Mouse (Mus musculus) heart, postnatal 0 days (tissue): Measurements from ENCODE around the gene Rere. TPM values are rescaled to one million over a fixed set of nuclear protein-coding genes. Genes with fewer than 3 reads are reported as not detected.
A peak's percentile ranks its signal among the peaks of the same experiment; 100 is the strongest.

Source experiments
- ATAC-seq: fragments of 200-750 bp; cut with Nextera tagmentation; 2 replicates; pipeline ENCODE4 v1.8.0; 2017; ENCODE audit warnings: low read depth, moderate number of reproducible peaks, moderate library complexity; ENCODE audit not compliant: insufficient read depth
- DNase-seq: peaks from one replicate; pipeline ENCODE4 v3.0.0-alpha.2; 2016; ENCODE audit warnings: low spot score
- H3K27ac ChIP-seq: fragments of 300-500 bp; sonication (generic); 2 replicates; pipeline ENCODE4 v1.5.1; 2014; ENCODE audit warnings: low read depth, mild to moderate bottlenecking
- H3K27me3 ChIP-seq: fragments of 300-500 bp; sonication (generic); 2 replicates; pipeline ENCODE4 v1.6.1; 2014; ENCODE audit warnings: low read length, mixed read lengths; ENCODE audit not compliant: control insufficient read depth, insufficient read depth
- H3K36me3 ChIP-seq: fragments of 300-500 bp; sonication (generic); replicated peaks from 2 replicates; pipeline ENCODE4 v1.6.1; 2014; ENCODE audit warnings: low read length, mixed read lengths; ENCODE audit not compliant: control insufficient read depth, insufficient read depth
- H3K4me1 ChIP-seq: fragments of 300-500 bp; sonication (generic); 2 replicates; pipeline ENCODE4 v1.6.1; 2014; ENCODE audit warnings: antibody characterized with exemption; ENCODE audit not compliant: control insufficient read depth, insufficient read depth
- H3K4me2 ChIP-seq: fragments of 300-500 bp; sonication (generic); 2 replicates; pipeline ENCODE4 v1.6.1; 2014; ENCODE audit warnings: low read depth, mild to moderate bottlenecking, low read length, moderate library complexity
- H3K4me3 ChIP-seq: fragments of 300-500 bp; sonication (generic); 2 replicates; pipeline ENCODE4 v1.5.1; 2014; ENCODE audit warnings: low read depth, low read length
- H3K9ac ChIP-seq: fragments of 300-500 bp; sonication (generic); replicated peaks from 2 replicates; pipeline ENCODE4 v1.6.1; 2014; ENCODE audit warnings: low read depth, low read length, mixed read lengths
- H3K9me3 ChIP-seq: fragments of 300-500 bp; sonication (generic); replicated peaks from 2 replicates; pipeline ENCODE4 v1.6.1; 2016; ENCODE audit warnings: low read length; ENCODE audit not compliant: control insufficient read depth
- CTCF ChIP-seq: IDR thresholded peaks from 2 replicates; pipeline ENCODE4 v1.5.1; 2016; ENCODE audit warnings: antibody characterized with exemption, control low read depth, low read depth
- EP300 ChIP-seq: IDR thresholded peaks from 2 replicates; pipeline ENCODE4 v1.6.1; 2016; ENCODE audit warnings: antibody characterized with exemption, low read depth
- WGBS: fragments of 180-500 bp; shearing (Covaris S2); extraction: QIAGEN DNeasy Blood & Tissue Kit; methylation state at CpG from one replicate; pipeline ENCODE4 v1.1.7; 2014; 5-methylcytosine and 5-hydroxymethylcytosine counted together
- polyA plus RNA-seq: library from polyadenylated mRNA; unstranded; fragments of >200 nt; fragmentation: Nextera tagmentation; extraction: Ambion mirVana; gene quantifications from 2 replicates; pipeline ENCODE4 v1.2.1, GENCODE M21; 2015
- total RNA-seq: library from RNA; depleted of rRNA; stranded (reverse); fragments of >200 nt; gene quantifications from 2 replicates; pipeline ENCODE4 v1.2.3, GENCODE M21; 2014; ENCODE audit warnings: low replicate concordance

Rere gene
- total and polyA plus RNA-seq, 2 experiments from 2014 or later, result 14.6 to 17.9 TPM

DNA sequence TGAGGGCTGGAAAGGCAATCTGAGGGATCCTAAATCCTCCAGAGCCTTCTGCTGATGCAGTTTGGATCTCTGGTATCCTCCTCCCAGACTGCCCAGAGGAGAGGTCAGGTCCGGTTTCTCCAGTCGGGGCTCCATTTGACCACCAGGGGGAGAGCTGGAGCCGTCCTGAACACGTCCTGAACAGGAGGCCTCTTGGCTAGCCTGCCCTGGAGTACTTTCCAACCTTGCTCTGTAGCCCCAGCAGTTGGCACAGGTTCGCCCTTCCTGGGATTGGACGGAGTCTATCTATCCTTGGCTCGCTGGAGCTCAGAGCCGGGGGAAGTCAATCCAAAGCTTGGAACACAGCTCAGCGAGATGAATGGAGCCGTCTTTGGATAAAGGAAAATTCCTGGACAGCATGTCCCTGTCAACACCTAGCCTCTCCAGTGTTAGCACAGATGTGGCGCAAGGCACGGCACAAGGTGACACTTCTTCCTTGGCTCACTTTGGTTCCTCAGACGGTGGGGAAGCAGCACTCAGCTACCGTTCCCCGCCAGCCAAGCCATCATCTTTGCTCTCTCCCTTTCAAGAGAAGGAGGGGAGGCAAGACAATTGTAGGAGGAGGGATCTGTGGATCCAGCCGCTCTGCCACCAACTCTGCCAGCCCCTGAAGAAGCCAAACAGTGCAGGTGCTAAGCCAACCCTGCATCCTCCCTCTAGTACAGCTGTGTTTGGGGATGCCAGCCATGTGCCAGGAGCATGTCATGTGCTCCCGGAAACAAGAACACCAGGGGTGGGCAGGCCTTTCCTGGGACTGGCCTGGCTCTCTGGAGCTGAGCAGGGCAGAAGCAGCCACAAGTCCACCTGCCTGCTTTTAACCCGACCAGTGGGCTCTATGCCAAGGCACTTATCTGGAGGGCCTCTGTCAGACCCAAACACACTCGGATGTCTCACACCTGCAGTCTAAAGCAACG lies 23.9 kb upstream of the Rere start:
- no peak overlapping the region for H3K4me3 ChIP-seq
- peaks cover 8% of the 10 kb centered on the region for H3K36me3 ChIP-seq
- DNase-seq (peak; percentile 88), ATAC-seq (peak; percentile 83)
- H3K4me1 ChIP-seq, result peaks cover 15% of the 10 kb centered on the region
- H3K27me3 ChIP-seq, result no peaks in the 10 kb centered on the region
- no peak overlapping the region; the same call in 1 of the 2 replicates for H3K4me2 ChIP-seq
- no peaks in the 10 kb centered on the region for H3K9me3 ChIP-seq
- WGBS, result 9% methylated on average over 20 of the region's 20 CpGs
- TF ChIP-seq CTCF (peak; percentile 88), EP300 (peak; percentile 48; the same call in 1 of the 2 replicates)
- peak overlapping the region; percentile 35; the same call in 1 of the 2 replicates for H3K9ac ChIP-seq
- H3K27ac ChIP-seq, result peak overlapping the region; percentile 36

DNA sequence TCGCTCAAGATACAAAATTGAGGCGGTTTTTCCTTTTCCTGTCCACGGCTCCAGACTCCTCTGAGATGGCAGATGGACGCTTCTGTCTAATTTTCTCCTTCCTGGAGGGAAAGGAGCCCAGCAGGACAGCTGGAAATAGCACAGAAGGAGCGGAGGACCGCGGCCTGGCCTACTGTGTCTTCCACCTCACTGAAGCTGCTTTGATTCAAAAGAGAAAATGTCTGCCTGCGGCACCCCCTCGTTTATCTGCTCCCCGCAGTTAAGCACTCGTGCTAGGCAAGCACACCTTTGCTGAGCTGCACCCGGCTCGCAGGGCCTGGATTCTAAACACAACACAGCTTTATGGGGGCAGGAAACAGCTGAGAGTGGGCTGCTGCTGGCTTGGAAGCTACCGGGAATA lies 23.1 kb upstream of the Rere start:
- ATAC-seq, result no peak
- Histone ChIP-seq H3K36me3 (peaks cover 3% of the 10 kb centered on the region; the same call in 1 of the 2 replicates), H3K27ac (peak overlapping the region; percentile 36), H3K4me3 (no peak overlapping the region), H3K27me3 (no peaks in the 10 kb centered on the region), H3K9me3 (no peaks in the 10 kb centered on the region), H3K4me1 (peaks cover 15% of the 10 kb centered on the region), H3K9ac (peak overlapping the region; percentile 35; the same call in 1 of the 2 replicates), H3K4me2 (no peak overlapping the region; the same call in 1 of the 2 replicates)
- WGBS, result 55% methylated on average over 14 of the region's 14 CpGs
- TF ChIP-seq CTCF (no peak), EP300 (no peak)
- DNase-seq, result no peak

DNA sequence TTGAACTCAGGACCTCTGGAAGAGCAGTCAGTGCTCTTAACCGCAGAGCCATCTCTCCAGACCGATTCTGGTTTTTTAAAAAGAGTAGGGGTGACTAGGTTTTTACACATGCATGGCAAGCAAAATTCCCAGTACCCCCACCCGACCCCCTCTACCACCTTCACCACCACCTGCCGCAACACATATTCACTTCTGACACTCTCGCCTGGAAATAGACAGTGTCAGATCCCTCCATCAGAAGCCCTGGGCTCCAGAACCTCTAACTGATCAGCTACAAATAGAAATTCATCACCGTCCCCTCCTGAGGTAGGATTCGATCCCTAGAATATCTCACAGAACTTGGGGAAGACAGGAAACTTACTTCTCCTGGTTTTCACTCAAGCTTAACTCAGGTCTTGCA lies 21.9 kb upstream of the Rere start:
- no peak overlapping the region for H3K4me3 ChIP-seq
- TF ChIP-seq EP300 (no peak), CTCF (no peak)
- DNase-seq (no peak), ATAC-seq (no peak)
- no peak overlapping the region for H3K9ac ChIP-seq
- H3K9me3 ChIP-seq, result no peaks in the 10 kb centered on the region
- H3K27ac ChIP-seq, result no peak overlapping the region
- H3K36me3 ChIP-seq, result peaks cover 3% of the 10 kb centered on the region; the same call in 1 of the 2 replicates
- H3K27me3 ChIP-seq, result no peaks in the 10 kb centered on the region
- no peak overlapping the region for H3K4me2 ChIP-seq
- peaks cover 15% of the 10 kb centered on the region for H3K4me1 ChIP-seq
- 90% methylated on average over 7 of the region's 7 CpGs for WGBS

DNA sequence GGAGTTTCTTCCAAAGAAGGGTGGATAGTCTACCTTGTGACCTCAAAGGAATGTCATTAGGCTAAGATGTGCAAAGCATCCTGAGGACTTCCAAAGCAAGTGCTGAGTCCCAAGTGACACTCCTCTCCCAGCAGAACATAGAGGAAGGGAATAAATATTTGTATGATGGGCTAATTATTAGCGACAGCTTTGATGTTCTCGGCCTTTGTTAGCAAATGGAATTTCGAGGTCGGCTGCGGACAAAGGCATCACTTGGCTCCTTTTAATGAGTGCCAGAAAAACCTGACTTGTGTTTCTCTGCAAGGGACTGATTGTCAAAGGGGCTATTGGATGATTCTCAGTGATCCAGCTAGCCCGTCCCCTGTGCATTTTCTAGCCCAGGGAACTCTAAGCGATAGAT lies 21.3 kb upstream of the Rere start:
- Histone ChIP-seq H3K36me3 (0 out of 2 replicates have a peak, but pooled peaks cover 3% of the 10 kb centered on the region), H3K9ac (no peak overlapping the region), H3K27ac (no peak overlapping the region), H3K4me1 (peaks cover 15% of the 10 kb centered on the region), H3K4me2 (no peak overlapping the region), H3K4me3 (no peak overlapping the region), H3K9me3 (no peaks in the 10 kb centered on the region), H3K27me3 (no peaks in the 10 kb centered on the region)
- DNase-seq, result no peak
- 79% methylated on average over 7 of the region's 7 CpGs for WGBS
- TF ChIP-seq CTCF (no peak), EP300 (no peak)
- ATAC-seq, result no peak

DNA sequence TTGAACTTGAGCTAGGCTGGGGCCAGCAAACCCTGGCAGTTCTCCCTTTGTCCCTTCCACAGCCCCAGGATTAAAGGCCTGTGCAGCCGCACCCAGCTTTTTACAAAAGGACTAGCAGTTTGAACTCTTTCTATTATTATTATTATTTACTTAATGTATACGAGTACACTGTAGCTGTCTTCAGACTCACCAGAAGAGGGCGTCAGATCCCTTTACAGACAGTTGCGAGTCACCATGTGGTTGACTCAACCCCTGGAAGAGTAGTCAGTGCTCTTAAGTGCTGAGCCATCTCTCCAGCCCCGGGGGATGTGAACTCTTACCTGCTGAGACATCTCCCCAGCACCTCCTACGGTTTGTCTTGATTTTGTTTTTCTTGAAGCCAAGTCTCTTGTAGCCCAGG lies 20.7 kb upstream of the Rere start:
- H3K4me1 ChIP-seq, result peaks cover 15% of the 10 kb centered on the region
- no peak overlapping the region for H3K27ac ChIP-seq
- H3K36me3 ChIP-seq, result 0 out of 2 replicates have a peak, but pooled peaks cover under 1% of the 10 kb centered on the region

More for the DNA sequence above, 20.7 kb upstream of the Rere start:
- Histone ChIP-seq H3K4me3 (no peak overlapping the region), H3K9ac (no peak overlapping the region), H3K9me3 (no peaks in the 10 kb centered on the region), H3K4me2 (no peak overlapping the region), H3K27me3 (no peaks in the 10 kb centered on the region)
- DNase-seq (peak; percentile 23), ATAC-seq (no peak)
- TF ChIP-seq EP300, result no peak
- TF ChIP-seq CTCF, result peak; percentile 50
- 47% methylated on average over 6 of the region's 6 CpGs for WGBS
